Mouse (Mus musculus) thymus, adult 18-20 months (tissue): ENCODE results near the gene Ppp1r3e.

ENCODE experiments used
- DNase-seq, 2 experiments: peaks; one replicate each; pipeline ENCODE4 v3.0.0; 2022; ENCODE audit warnings: mixed read lengths in 2 of 2

Gene Ppp1r3e

GRCm38 (mm10) chr14:54877048-54877715, at the start of gene Ppp1r3e:
TSS of gene Ppp1r3e (minus strand) at chr14:54877550.
- peak; percentile 45 to 54 for DNase-seq

- DNase-seq: no peak
These were observed 49.2 kb upstream of the Ppp1r3e start for GRCm38 (mm10) chr14:54926401-54927158.

GRCm38 (mm10) chr14:54925349-54926342, 48.3 kb upstream of the Ppp1r3e start, which contains the start of gene Efs:
TSS of gene Efs (minus strand) at chr14:54926126.
- no peak for DNase-seq

- no peak for DNase-seq
These were observed 47.4 kb upstream of the Ppp1r3e start for GRCm38 (mm10) chr14:54924641-54925348.

DNA sequence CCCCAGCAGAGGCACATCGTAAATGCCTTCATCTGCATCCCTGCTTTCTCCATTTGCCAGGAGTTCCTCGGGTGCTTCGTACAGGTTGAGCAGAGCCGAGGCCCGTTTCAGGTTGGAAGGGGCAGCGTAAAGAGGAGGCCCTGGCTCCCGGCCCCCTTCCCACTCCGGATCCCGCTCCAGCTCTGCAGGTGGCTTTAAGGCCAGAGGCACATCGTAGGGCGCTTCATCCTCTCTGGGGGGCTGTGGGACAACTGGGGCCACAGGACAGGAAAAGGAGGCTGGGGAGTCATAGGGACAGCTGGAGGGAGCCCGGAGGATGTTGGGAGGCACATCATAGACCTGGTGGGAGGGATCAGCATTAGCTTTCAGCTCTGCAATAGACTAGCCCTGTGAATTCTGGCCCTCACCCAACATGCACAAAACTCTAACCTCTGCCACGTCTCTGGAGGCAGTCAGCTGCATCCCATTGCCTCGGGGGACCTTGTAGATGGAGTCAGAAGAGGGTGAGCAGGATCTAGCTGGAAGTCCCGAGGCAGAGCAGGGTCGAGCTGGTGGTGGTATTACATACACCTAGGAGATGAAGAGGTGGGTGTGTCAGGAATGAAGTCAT, 42.8 kb upstream of the Ppp1r3e start:
- DNase-seq: no peak

DNA sequence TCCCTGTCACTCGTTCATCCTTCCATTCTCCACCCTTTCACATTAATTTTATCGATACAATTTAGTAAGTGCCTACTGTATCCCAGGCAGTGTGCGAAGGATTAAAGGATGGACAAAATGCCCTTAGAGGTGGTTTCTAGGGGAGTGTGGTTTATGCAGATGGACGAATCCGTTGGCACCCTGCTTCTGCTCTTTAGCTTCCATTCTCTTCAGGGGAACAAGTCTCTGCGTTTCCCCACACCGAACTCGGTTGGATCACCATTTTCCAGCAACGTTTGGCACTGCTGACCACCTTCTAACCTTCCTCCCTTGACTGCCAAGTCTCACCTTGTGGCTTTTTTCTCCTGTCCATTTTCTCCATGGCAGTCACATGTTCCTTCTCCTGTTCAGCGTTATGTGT, 36.0 kb upstream of the Ppp1r3e start:
- DNase-seq: no peak

- DNase-seq: no peak
These were observed 35.5 kb upstream of the Ppp1r3e start, which contains the start of gene Slc22a17 for GRCm38 (mm10) chr14:54912886-54913285. TSS of gene Slc22a17 (minus strand) at chr14:54913132.

GRCm38 (mm10) chr14:54912109-54912850, 34.9 kb upstream of the Ppp1r3e start:
- no peak for DNase-seq

DNA sequence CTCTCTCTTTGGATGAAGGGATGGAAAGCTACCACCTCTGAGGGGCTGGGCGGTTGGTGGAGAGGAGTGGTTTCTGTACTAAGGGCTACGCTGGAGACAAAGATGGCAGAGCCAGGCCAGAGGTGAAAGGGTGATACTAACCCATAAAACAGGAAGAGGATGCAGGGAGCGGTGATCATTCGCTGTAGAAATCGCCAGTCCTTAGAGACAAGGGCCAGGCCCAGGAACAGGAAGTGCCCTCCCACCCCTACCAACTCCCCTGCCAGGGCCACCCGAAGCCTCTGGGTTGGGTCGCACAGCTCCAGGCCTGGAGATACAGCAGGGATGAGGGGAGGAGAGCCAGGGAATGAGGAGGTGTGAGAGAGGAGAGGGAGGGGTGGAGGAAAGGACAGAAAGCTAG, 31.3 kb upstream of the Ppp1r3e start:
- DNase-seq: no peak

DNA sequence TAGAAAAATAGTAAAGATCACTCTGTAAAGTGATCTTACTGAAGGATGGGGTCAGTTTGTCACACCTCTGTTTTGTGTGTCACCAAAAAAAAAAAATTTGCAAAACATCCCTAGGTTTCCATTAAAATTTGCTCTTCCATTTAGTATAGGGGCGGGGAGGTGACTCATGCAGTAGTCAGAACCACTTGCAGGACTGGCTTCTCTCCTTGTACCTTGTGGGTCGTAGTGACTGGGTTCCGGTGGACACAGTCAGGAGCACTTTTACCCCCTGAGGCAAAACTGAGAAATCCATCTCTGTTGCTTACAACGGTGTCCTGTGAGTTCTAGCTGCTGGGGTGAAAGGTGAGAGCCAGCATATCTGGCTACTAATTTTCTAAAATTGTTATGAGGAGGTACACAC, 26.3 kb upstream of the Ppp1r3e start:
- no peak for DNase-seq

DNA sequence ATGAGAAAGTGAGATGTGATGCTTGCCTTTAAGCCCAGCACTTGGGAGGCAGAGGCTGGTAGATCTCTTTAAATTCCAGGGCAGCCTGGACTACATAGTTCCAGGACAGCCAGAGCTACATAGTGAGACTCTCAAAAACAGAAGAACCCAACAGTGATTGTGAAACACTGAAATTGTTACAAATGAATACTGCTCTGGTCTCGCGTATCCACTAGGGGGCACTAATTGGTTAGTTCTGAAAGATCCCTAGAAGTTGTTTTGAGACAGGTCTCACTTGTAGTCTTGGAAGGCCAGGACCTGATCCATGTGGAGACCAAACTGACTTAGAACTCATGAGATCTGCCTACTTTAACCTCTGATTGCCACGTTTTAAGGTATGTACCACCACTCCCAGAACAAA, 23.0 kb upstream of the Ppp1r3e start:
- DNase-seq: peak in 1 of 2 experiments; percentile 33

- DNase-seq: no peak
These were observed 20.1 kb upstream of the Ppp1r3e start for GRCm38 (mm10) chr14:54897445-54897844.

- DNase-seq: peak in 1 of 2 experiments; percentile 61
These were observed 17.2 kb upstream of the Ppp1r3e start for GRCm38 (mm10) chr14:54894296-54895151.

DNA sequence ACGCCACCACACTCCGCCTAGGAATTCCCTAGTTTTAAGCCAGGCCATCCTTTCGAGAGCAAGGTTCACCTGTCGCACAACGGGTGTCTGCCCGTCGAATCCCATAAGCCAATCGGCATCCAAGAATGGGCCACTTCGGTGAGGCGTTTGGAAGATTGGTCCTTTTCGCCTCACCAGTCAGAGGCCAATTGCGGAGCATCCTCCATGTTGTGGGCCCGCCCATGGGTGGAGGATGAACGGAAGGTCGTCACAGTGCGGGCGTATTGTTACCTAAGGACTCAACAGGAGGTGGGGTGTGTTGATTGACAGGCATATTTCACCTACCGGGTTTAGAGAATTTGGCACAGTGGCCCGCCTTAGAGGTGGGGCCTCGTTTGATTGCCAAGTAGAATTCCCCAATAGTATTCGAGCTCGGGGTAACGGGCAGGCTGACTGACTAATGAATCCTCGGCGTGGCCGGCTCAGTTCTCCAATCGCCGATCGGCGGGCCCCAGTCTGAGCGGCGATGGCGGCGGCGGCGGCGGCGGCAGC, 16.4 kb upstream of the Ppp1r3e start:
- DNase-seq: peak; percentile 95 to 99

DNA sequence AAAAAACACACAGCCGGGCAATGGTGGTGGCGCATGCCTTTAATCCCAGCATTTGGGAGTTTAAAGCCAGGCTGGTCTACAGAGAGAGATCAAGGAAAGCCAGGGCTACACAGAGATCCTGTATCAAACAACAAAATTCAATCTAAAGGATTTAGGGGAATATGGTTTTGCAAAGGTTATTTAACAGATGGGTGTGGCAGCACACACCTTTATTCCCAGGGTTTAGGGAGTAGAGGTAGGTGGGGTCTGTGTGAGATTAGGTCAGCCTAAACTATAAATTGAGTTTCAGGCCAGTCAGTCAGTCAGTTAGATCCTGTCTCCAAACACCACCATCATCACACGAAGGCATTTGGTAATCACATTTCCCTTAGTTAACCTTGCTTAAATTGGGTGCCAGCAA, 14.8 kb upstream of the Ppp1r3e start, which contains the start of gene Pabpn1:
Gene Pabpn1, plus strand, starts transcription at position 301 of the 400 bp plus-strand sequence.
- DNase-seq: no peak

DNA sequence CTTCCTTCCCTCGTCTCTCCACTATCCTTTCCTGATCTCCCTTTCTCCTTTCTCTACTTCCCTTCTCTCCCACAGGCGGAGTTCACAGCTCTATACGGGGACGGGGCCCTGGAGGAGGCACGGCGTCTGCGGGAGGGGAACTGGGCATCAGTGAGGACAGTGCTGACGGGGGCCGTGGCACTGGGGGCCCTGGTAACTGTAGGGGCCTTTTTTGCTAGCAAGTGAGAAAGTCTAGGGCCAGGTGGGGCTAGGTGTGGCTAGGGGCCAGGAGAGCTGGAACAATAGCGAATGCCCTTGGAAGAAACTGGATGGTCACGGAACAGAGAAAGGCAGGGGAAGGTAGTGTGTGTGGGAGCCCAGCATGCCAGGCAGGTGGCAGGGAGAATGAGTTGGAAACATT, 8.0 kb upstream of the Ppp1r3e start:
- no peak for DNase-seq

GRCm38 (mm10) chr14:54884022-54884712, 6.8 kb upstream of the Ppp1r3e start:
- no peak for DNase-seq

- peak in 1 of 2 experiments; percentile 28 for DNase-seq
These were observed 6.0 kb upstream of the Ppp1r3e start, which contains the start of the genes Bcl2l2 and Gm20521 for GRCm38 (mm10) chr14:54883154-54884021. TSS of gene Bcl2l2 (plus strand) at chr14:54883377. TSS of gene Gm20521 (plus strand) at chr14:54883441.
